Mouse (Mus musculus): ENCODE data around the gene Cnot6. TPM values are rescaled to one million over a fixed set of nuclear protein-coding genes. Genes with fewer than 3 reads are reported as not detected.

Cnot6 gene
- total RNA-seq, 2 experiments from 2014 or later: 48.3 to 48.8 TPM

DNA sequence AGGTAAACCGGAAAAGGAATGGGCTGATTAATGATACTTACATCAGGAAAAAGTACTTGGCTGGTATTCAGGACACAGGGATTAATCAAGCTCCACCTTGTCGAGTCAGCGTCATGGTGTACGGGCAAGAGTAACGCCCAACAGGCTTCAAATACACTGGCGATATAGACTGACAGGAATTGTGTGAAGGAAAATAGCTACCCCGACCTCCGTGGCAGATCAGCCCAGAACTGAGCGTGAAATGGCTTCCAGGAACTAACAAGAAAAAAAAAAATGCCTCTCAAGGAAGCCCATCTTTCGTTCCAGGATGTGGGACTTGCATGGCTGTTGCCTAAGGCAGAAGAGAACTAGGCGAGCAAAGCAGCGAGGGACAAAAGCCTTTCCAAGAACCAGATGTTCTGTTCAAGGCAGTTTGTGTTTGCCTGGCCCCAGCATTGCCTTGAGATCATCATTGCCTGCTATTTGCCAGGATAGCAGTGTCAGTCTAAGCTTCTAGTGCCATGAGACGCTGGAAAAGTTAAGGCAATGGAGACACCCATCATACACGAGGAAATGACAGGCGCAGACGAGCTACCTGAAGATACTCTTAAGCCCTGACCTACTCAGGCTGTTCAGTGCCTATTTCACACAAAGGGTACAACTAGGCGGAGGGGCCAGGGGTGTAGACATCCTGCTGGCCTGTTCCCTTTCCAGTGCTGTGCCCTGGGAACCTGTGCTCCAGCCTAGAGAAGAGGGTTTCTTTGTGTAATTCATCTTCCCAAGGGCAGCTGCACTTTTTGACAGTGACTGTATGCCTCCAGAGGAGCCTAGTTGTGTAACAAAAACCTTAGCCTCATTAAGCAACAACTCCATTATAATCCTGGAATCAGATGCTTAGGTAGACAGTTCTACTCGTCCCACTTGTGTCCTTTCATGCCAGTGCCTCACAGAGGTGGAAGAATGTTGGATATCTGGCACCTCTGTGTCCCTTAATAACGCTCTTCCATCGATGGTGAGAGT is 1.1 kb upstream of the Cnot6 start:
- no peak for DNase-seq (ENCODE audit: low spot score in 2 of 2)

DNA sequence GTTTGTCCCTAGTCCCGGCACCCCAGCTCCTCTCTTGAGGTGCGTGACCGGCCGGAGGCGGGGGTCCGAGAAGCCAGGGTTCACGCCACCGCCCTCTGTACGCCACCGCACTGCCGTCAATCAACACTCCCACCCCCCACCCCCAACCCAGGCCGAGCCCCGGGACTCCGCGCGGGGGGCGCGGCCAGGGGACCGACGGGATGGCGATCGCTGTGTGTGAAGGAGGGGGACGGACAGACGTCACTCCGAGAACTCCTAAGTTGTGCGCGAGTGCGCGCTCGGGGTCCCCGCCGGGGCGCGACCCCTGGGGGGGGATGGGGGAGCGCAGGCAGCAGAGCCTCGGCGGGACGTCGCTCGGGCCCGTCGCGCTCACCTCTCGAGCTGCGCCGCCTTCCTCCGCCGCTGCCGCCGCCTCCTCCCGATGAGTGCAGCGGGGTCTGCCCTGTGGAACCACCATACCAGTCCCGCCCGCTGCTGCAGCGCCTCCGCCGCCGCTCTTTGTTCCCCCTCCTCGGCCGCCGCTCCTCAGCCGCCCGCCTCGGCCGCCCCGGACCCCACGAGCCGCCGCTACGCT is 455 bp downstream of the Cnot6 start:
- no peak for DNase-seq (ENCODE audit: low spot score in 2 of 2)

DNA sequence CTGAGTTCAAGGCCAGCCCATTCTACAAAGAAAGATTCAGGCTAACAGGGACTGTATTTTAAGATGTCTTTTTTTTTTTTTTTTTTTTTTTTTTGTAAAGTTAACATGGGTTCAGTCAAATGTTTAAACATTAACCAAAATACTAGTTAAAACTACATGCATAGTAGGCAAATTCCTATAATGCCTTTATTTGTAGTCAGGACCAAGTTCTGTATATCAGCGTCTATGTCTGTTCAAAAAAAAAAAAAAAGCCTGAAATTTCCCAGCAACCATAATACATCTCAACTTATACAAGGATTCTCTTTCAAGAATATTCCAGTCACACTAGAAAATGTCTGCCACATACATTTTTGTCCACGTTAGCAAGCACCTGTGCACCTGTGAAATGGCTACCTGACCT is 1.9 kb downstream of the Cnot6 start:
- DNase-seq (ENCODE audit: low spot score in 2 of 2): no peak

DNA sequence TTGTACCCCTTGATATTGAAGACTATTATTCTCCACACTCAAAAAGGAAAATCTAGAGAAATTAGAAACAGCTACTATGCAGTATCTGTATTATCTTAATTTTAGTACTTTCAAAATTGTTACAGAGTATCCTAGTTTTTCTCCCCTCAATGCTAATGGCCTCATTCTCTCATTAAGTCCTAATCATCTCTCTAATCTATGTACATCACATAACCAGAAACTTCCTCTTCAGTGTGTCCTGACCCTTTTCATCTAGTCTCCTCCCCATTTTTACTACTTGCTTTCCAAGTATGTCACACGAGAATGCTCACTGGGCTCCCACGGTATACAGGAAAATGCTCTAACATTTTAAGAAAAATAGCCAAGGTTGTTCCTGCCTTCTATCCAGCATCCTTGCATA is 4.7 kb downstream of the Cnot6 start:
- DNase-seq (ENCODE audit: low spot score in 2 of 2): no peak

DNA sequence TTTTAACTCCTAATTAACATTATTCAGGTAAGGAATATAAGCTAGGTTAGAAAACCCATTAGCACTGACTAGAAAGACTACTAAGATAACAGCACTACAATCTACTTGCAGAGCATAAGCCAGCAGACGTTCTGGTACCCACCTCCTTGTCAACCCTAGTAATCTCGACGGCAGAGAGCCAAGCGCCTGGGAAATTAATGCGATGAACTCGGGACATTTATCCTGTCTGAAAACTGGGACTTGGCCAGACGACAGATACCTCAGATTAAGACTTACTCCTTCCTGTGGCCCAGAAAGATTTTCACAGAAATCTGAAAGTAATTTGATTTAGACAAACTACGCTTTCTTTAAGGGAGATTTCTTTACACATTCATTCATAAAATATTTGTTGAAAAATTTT is 7.7 kb downstream of the Cnot6 start:
- no peak for DNase-seq (ENCODE audit: low spot score in 2 of 2)

DNA sequence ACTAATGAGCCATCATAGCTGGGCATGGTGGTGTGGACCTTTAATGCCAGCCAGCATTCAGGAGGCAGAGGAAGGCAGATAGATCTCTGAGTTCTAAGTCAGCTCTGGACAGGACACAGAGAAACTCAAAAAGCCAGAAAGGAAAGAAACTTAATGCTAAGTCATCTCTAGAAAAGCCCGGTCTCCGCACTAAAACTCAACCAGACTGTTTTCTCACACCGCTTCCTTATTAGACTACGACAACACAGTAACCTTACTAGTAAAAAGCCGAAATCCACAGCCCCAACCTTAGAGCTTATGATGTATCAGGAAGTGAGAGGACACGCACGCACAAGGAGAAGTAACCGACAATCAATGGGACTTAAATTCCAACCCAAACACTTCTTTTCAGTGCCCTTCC is 10.5 kb downstream of the Cnot6 start:
- DNase-seq (ENCODE audit: low spot score in 2 of 2): no peak

DNA sequence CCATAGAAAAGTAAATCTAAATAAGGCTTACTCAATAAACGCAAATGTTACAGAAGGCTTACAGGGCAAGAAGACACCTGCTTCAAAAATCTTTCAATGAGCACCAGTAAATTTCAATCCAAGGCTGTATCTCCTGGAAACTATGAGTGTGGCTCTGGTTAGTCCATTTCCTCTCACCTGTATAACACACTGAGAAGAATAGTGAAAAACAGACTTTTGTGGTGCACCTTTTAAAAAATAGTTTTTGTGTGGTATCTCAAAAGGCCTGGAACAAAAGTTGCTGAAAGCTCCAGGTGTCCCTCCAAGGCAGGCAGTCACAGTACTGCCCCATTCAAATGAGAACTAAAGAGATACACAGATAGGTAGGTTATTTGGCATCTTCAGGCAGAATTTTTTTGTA is 13.4 kb downstream of the Cnot6 start:
- DNase-seq (ENCODE audit: low spot score in 2 of 2): no peak

DNA sequence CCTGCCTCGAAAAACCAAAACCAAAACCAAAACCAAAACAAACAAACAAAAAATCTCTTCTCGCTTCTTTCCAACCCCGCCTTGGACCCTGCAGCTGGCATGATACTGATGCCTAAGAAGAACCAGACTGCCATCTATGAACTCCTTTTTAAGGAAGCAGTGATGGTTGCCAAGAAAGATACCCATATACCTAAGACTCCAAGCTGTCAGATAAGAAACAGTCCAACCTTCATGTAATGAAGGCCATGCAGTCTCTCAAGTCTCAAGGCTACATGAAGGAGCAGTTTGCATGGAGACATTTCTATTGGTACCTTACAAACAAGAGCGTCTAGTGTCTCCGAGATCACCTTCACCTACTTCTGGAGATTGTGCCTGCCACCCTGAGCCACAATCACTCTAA is 14.7 kb downstream of the Cnot6 start:
- DNase-seq (ENCODE audit: low spot score in 2 of 2): no peak

DNA sequence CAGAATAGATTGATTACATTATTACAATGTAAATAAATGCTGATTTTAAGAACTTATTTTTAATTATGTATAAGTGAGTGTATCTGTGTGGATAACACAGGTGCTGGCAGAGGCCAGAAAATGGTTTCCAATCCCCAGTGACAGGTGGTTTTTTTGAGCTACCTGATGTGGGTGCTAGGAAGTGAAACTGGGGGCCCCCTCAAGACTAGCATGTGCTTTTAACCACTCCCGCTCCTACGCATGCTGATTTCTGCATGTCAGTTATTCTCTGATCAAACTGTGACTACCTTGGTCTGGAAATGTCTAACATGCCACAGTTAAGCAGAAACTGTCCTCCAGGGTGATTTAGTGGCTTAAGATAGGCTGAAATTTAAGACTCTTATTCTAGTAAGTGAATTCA is 16.1 kb downstream of the Cnot6 start:
- no peak for DNase-seq (ENCODE audit: low spot score in 2 of 2)

DNA sequence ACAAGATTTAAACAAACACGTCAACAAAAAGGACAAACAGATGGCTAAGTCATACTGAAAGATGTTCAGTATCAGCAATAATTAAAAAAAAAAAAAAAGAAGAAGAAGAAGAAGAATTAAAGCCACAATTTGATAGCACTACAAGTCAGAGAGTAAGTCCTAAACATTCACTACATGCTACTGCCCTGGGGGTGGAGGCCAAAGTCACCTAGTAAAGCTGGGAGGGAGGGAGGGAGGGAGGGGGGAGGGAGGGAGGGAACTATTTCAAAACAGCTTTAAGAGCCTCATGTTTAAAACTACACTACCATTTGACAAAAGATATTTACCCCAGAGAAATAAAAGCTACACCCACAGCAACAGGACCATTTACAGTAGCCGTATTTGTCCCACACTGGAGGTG is 16.8 kb downstream of the Cnot6 start:
- no peak for DNase-seq (ENCODE audit: low spot score in 2 of 2)

DNA sequence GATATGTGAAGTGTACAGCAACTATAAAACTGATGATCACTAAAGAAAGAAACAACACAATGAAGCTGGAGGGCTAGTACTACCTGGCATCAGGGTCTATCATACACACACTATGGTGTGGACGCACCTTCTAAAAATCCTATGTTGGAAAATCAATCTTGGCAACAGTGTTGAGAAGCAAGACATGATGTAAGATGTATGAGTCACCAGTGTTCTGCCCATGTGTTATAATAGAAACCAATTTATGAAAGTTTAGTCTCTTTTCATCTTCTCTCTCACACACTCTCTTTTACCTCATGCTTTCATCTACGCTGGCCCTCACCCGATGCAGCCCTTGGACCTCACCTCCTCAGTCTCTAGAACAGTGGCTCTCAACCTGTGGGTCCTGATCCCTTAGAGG is 17.5 kb downstream of the Cnot6 start:
- DNase-seq (ENCODE audit: low spot score in 2 of 2): no peak

DNA sequence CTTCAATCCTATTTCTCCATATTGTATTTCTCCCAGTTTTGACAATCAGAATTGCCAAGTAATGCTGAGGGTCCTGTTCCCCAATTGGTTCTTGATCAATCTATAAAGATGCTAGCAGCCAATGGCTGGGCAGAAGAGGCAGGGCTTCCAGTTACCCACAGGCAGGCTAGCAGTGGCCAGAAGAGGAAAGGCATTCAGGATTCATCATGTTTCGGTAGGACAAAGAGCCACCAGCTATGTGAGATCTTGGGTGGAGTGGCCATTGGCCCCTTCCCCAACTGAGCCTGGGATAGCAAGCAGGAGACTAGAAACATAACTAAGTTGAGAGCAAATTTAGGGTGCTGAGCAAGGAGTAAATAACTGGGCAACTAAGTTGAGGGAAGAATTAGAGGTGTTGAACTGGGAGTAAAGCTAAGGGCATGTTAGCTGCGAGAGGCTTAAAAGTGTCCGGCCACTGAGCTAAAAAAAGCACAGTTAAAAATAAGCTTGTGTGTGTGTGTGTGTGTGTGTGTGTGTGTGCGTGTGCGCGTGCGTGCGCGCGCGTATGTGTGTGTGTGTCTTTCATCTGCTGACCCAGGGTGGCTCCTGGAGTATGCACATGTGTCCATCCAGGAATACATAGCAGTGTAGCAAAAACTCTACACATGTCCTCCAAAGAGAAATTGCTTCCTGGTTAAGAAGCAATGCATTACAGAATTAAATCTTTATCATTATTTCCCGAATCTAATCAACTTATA is 28.1 kb downstream of the Cnot6 start:
- DNase-seq (ENCODE audit: low spot score in 2 of 2): no peak

DNA sequence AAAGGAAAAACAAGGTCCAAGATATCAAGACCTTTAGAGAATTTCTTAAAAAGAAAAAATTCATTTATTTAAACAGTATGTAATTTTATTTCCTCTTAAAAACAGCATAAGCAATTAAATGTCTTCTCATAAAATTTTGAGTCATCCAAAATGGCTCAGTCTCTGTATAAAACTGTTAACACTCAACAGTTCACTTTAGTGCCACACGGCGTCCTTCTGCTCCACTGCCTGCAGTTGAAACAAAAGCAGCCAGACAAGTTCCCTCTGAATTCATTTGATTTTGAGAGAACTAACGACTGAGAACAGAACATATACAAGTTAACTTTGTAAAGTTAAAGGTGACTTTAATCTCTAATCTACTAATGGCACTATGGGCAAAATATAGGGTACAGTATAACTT is 39.1 kb downstream of the Cnot6 start:
- peak in 1 of 2 experiments; percentile 14 for DNase-seq (ENCODE audit: low spot score in 2 of 2)

DNA sequence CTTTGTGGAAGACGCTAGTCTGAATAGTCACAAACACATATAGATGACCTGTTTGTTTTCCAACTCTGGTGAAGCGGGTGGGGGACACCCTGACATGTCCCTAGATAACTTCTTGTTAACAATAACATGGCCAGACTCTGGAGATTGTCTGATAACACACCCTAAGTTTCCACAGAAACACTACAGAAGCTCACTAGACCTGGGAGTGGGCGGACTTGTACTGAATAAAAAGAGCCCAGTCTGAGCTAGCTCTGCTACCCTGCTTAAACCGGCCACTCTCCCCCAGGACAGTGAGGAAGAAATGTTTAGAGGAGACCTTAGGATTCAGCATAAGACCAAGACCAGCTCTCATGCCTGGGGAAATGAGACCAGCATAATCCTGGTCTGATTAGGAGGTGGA is 47.1 kb downstream of the Cnot6 start:
- DNase-seq (ENCODE audit: low spot score in 2 of 2): no peak

DNA sequence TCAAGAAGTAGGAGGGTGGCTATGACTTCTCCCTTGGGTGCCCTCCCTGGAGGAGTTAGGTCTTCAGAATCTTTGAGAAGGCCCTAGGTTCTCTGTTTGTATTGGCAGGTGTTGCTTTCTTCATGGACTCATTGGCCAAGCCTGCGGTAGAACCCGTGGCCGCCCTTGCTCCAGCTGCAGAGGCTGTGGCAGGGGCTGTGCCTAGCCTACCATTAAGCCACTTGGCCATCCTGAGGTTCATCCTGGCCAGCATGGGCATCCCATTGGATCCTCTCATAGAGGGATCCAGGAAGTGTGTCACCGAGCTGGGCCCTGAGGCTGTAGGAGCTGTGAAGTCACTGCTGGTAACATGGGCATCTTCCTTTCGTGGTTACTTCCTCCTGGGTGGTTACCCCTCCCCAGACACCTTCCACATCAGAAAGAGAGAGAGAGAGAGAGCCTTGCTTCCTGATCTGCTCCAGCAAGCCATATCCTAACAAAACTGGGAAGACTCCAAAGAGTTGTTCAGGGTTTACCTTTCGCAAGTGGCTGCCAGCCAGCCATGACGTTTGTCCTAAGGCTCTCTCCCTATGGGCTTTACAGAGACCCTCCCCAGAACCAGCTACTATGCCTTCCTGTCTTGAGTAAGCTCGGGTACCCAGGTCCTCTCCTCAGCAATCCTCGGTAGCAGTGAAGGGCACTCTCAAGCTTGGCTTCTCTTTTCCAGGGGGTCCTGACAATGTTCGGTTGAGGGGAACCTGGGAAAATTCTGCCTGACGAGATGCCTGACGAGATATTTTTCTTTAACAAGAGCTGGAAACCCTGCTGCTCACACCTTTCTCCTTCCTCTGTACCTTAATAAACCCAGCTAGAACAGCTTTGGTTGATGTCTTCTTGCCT is 48.0 kb downstream of the Cnot6 start:
- no peak for DNase-seq (ENCODE audit: low spot score in 2 of 2)

DNA sequence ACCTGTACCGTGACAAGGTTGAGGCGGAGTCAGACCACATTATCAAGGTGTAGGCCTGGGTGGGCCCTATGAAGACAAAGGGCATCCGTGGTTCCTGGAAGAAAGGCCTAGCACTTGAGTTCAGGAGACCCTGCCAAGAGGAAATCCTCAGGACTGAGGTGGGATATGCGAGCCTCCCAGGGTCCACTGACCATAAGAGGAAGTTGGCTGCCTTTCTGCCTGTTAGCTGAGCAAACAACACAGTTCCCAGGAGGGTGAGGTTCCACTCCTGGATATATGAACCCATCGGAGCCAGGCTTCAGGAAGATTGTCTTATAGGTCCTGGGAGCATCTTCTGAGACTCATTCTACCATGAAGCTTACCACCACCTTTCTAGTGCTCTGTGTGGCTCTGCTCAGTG is 49.2 kb downstream of the Cnot6 start, which contains the start of gene Scgb3a1:
TSS of gene Scgb3a1 (plus strand) at position 301 of the 400 bp plus-strand sequence.
- no peak for DNase-seq (ENCODE audit: low spot score in 2 of 2)

DNA sequence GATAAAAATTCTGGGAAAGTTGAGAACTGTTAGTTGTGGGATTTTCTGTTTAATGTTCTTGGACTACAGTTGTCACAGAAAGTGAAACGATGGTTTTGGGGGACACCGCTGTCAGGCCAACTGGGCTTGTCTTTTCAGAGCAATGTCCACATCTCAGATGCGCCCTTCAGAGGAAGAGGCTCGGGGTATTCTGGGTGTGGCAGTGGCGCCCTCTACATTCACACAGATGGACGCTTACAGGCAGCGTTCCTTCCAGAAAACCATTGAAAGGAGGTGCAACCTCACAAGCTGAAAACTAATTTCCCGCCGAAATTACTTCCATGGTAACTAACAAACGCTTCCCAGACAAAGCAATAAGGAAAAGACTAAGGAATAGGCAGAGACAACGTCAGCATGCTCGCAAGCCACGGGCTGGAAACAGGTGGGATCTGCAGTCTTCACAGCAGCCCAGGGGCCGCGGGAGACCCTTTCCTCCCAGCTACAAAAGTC is 50.2 kb downstream of the Cnot6 start:
- DNase-seq (ENCODE audit: low spot score in 2 of 2): no peak

DNA sequence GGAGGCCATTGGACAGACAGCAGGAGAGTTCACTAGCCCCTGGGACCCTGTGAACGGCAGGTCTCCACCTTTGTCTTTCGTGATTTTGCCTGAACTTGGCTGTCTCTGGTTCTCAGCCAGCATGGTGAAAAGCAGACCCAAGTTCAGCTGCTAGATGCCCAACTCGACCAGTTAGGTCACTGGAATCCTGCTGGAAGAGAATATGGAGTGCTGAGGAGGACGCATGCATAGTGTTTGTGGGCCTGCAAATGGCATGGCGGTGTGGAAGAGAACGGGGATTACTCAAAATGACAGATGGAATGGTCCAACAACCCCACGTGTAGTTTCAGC is 53.1 kb downstream of the Cnot6 start:
- DNase-seq (ENCODE audit: low spot score in 2 of 2): no peak

DNA sequence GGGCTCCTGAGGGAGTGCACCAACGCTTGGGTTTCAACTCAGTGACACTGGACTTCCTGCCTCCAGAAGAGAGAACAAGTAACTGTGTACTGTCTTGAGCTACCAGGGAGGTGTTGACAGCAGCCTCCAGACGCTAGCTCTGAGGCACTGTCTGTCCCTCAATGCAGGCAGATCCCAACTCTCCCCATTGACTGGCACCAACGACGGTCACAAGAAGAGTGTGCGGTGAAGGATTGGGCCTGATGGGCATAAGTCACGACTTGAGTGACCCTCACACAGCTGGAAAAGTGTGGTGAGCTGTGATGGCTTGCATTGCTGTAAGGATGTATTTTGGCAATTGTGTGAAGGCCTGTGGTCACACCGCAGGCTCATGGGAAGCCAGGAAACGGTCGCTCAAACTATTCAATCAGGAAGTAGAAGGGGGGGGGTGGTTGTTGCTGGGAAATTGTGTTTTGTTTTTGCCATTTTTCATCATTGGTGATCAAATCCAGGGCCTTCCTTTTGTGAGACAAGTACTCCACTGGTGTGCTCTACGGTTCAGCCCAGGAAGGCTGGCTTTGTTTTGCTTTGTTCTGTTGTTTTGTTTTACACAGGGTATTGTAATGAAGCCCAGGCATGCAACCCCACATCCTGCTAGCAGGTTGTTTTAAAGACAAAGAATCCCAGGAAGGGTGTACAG is 53.6 kb downstream of the Cnot6 start:
- DNase-seq (ENCODE audit: low spot score in 2 of 2): no peak

DNA sequence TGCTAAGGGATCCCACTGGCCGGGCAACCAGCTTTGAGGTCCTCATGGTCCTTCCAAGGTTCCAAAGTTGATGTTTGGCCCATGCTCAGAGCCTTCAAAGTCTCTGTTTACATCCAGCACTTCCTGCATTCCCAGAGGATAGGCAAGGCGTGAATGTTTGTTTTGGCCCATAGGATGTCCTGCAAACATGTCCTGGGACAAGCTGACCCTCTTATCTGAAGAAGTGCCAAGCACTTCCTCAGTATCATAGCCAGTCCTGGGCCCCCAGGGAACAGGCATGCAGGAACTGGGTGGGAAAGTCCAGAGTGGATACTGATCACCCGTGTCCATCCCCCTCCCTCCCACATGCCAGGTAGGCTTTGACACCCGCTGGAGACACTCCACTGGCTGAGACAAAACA is 54.5 kb downstream of the Cnot6 start:
- DNase-seq (ENCODE audit: low spot score in 2 of 2): no peak
